Mouse (Mus musculus): ENCODE data around the gene Tas1r1.

- TF ChIP-seq CTCF (IDR thresholded peaks at IDR 0.05; ENCODE audit: borderline replicate concordance, insufficient read depth, low read depth, low read length) (no peak), POLR2A (IDR thresholded peaks at IDR 0.05; ENCODE audit: borderline replicate concordance, insufficient read depth, low read length) (no peak)
Measured at GRCm38 (mm10) chr4:151983560-151983959, 54.8 kb downstream of the Tas1r1 start.
